Mouse (Mus musculus): ENCODE results near the gene Phyh. TPM values are rescaled to one million over a fixed set of nuclear protein-coding genes. Genes with fewer than 3 reads are reported as not detected.

The Phyh gene
- polyA plus RNA-seq (2014; fragmentation: Nextera tagmentation; extraction: Ambion mirVana): 42.1 and 45.1 TPM in 2 replicates

DNA sequence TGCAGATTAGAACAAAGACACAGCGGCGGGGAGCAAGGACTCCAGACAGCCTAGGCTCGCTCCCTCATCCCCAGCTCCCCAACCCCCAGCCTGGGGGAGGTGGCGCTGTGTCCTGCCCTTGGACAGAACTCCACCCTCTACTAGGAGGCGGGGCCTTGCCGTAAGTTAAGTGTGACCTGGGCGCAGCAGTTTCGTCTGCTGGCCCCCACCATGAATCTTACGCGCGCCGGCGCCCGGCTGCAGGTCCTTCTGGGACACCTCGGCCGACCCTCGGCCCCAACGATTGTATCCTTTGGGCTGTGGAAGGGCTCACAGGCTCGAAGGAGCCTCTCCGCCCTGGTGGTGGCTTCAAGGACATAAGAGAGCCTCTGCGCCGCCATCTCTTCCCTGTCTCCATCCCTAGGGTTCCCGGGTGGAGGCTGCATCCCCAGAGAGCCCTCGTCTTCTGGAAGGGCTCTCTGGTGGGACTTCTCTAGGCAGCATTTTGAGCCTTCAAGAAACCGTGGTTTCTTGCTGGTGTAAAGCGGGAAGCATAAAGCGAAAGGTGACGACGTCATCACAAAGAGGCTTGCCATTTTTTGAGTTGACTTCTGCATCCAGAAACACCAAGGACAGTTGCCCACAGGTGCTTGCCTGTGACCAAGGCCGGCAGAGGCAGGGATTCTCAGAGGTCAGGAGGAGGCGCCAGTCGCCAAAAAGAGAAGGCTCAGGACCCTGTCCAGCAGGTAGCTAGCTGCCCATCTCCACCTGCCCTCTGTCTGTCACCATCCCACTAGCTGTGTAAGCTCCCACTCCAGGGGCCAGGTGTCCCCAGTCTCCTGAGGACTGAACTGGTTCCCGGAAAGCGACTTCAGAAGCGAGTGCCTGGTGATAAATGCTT is at the start of gene Phyh:
Gene Phyh, plus strand, starts transcription at position 160 of the 880 bp plus-strand sequence.
- no peaks in the 10 kb centered on the region for H3K9me3 ChIP-seq (ENCODE audit: control insufficient read depth, low read length)
- DNase-seq (ENCODE audit: low spot score) (peak; percentile 82), ATAC-seq (replicated peaks; ENCODE audit: low FRiP score) (peak; percentile 96)
- peak within 1 kb of the TSS; percentile 79 for H3K9ac ChIP-seq (ENCODE audit: low read depth, low read length)
- H3K27me3 ChIP-seq (replicated peaks; ENCODE audit: control insufficient read depth, insufficient read depth, low read length): no peaks in the 10 kb centered on the region
- H3K4me1 ChIP-seq (replicated peaks; ENCODE audit: control insufficient read depth, insufficient read depth, low read length): peaks cover 11% of the 10 kb centered on the region
- H3K4me2 ChIP-seq: peak within 1 kb of the TSS; percentile 96
- no peaks in the 10 kb centered on the region for H3K36me3 ChIP-seq (ENCODE audit: control insufficient read depth, insufficient read depth, low read length)
- peak within 1 kb of the TSS; percentile 38 for H3K27ac ChIP-seq (ENCODE audit: low read depth, low read length)
- 7% methylated on average over 35 of the region's 35 CpGs for WGBS
- H3K4me3 ChIP-seq (ENCODE audit: low read depth, low read length): peak within 1 kb of the TSS; percentile 72

DNA sequence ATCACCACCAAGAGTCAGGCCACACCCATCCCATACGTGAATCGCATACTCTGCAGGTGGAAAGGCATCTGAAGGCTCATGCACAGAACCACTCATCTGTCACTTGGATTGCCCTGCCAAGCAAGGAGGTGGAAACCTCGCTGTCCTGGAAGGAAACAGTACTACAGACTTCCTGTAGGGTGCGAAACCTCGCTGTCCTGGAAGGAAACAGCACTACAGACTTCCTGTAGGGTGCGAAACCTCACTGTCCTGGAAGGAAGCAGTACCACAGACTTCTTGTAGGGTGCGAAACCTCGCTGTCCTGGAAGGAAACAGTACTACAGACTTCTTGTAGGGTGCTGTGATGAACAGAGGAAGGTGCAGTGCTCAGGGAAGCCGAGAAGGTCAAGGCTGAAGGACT is 46.1 kb upstream of the Phyh start:
- ATAC-seq (replicated peaks; ENCODE audit: low FRiP score): no peak
- DNase-seq (ENCODE audit: low spot score): no peak
- WGBS: 47% methylated on average over 9 of the region's 9 CpGs
- Histone ChIP-seq H3K4me1 (replicated peaks; ENCODE audit: control insufficient read depth, insufficient read depth, low read length) (no peaks in the 10 kb centered on the region), H3K9ac (ENCODE audit: low read depth, low read length) (no peak overlapping the region), H3K4me2 (no peak overlapping the region), H3K4me3 (ENCODE audit: low read depth, low read length) (no peak overlapping the region), H3K27me3 (replicated peaks; ENCODE audit: control insufficient read depth, insufficient read depth, low read length) (no peaks in the 10 kb centered on the region), H3K9me3 (ENCODE audit: control insufficient read depth, low read length) (no peaks in the 10 kb centered on the region), H3K27ac (ENCODE audit: low read depth, low read length) (no peak overlapping the region), H3K36me3 (ENCODE audit: control insufficient read depth, insufficient read depth, low read length) (no peaks in the 10 kb centered on the region)

DNA sequence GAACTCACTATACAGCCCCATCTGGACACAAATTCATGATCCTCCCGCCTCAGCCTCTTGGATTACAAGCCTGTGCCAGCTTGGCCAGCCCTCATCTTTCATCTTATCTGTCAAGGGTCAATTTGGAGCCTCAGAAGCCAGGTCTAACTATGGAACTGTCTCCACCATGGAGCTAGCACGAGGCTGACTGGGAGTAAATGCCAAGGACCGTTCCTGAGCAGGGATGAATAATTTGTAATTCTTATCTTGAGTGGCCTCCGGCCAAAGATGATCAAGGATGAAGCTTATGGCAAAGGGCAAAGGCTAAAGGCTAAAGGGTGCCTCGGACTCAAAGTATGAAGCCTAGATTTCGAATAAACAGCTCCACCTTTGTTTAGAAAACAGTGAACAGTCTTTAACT is 45.5 kb upstream of the Phyh start:
- Histone ChIP-seq H3K9me3 (ENCODE audit: control insufficient read depth, low read length) (no peaks in the 10 kb centered on the region), H3K4me2 (no peak overlapping the region), H3K4me3 (ENCODE audit: low read depth, low read length) (no peak overlapping the region), H3K27me3 (replicated peaks; ENCODE audit: control insufficient read depth, insufficient read depth, low read length) (no peaks in the 10 kb centered on the region), H3K9ac (ENCODE audit: low read depth, low read length) (no peak overlapping the region), H3K4me1 (replicated peaks; ENCODE audit: control insufficient read depth, insufficient read depth, low read length) (no peaks in the 10 kb centered on the region), H3K36me3 (ENCODE audit: control insufficient read depth, insufficient read depth, low read length) (no peaks in the 10 kb centered on the region), H3K27ac (ENCODE audit: low read depth, low read length) (no peak overlapping the region)
- no peak for ATAC-seq (replicated peaks; ENCODE audit: low FRiP score)
- no peak for DNase-seq (ENCODE audit: low spot score)
- 57% methylated on average over 6 of the region's 6 CpGs for WGBS

DNA sequence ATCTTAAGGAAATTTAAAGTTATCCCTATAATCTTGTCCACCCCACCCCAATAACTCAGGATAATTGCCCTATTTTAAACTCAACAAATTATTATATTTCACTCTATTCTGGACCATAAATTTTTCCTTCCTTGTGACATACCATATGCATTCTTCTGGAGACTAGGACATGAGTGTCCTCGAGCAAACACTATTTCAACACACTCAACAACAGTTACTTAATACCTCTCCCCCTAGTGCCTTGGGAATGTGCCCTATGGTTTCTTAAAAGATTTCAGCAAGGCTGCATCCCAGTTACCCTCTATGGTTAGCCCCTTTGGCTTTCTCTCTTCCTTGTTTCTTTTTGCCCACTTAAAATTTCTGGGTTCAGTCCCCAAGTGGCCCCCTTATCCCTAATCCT is 43.7 kb upstream of the Phyh start:
- Histone ChIP-seq H3K9me3 (ENCODE audit: control insufficient read depth, low read length) (no peaks in the 10 kb centered on the region), H3K27ac (ENCODE audit: low read depth, low read length) (no peak overlapping the region), H3K9ac (ENCODE audit: low read depth, low read length) (no peak overlapping the region), H3K36me3 (ENCODE audit: control insufficient read depth, insufficient read depth, low read length) (no peaks in the 10 kb centered on the region), H3K4me3 (ENCODE audit: low read depth, low read length) (no peak overlapping the region), H3K4me1 (replicated peaks; ENCODE audit: control insufficient read depth, insufficient read depth, low read length) (no peaks in the 10 kb centered on the region; the same call in 1 of the 2 replicates), H3K27me3 (replicated peaks; ENCODE audit: control insufficient read depth, insufficient read depth, low read length) (no peaks in the 10 kb centered on the region), H3K4me2 (no peak overlapping the region)
- WGBS: 50% methylated on average over 1 of the region's 1 CpGs
- ATAC-seq (replicated peaks; ENCODE audit: low FRiP score) (no peak), DNase-seq (ENCODE audit: low spot score) (no peak)

DNA sequence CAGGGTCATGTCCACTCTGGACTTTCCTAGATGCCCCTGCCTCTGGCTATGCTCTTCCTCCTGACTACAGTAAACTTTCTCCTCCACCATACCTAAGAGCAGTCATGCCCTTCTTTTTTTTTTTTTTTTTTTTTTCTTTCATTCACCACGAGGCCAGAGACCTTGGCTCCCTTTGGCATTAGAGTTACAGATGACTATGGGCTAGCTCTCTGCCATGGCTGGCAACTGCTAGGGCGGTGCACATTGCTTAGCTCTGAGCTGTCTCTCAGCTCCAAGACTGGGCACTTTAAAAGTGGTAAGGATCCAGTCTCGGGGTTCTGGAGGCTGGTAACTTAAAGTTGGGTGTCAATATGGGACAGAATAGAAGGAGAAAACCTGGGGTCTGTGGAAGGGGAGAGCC is 42.7 kb upstream of the Phyh start:
- ATAC-seq (replicated peaks; ENCODE audit: low FRiP score) (no peak), DNase-seq (ENCODE audit: low spot score) (no peak)
- no peaks in the 10 kb centered on the region for H3K36me3 ChIP-seq (ENCODE audit: control insufficient read depth, insufficient read depth, low read length)
- H3K9ac ChIP-seq (ENCODE audit: low read depth, low read length): no peak overlapping the region
- H3K9me3 ChIP-seq (ENCODE audit: control insufficient read depth, low read length): no peaks in the 10 kb centered on the region
- no peaks in the 10 kb centered on the region for H3K27me3 ChIP-seq (replicated peaks; ENCODE audit: control insufficient read depth, insufficient read depth, low read length)
- peaks cover 4% of the 10 kb centered on the region; the same call in 1 of the 2 replicates for H3K4me1 ChIP-seq (replicated peaks; ENCODE audit: control insufficient read depth, insufficient read depth, low read length)
- H3K4me2 ChIP-seq: no peak overlapping the region
- 55% methylated on average over 3 of the region's 3 CpGs for WGBS
- H3K4me3 ChIP-seq (ENCODE audit: low read depth, low read length): no peak overlapping the region
- no peak overlapping the region for H3K27ac ChIP-seq (ENCODE audit: low read depth, low read length)

DNA sequence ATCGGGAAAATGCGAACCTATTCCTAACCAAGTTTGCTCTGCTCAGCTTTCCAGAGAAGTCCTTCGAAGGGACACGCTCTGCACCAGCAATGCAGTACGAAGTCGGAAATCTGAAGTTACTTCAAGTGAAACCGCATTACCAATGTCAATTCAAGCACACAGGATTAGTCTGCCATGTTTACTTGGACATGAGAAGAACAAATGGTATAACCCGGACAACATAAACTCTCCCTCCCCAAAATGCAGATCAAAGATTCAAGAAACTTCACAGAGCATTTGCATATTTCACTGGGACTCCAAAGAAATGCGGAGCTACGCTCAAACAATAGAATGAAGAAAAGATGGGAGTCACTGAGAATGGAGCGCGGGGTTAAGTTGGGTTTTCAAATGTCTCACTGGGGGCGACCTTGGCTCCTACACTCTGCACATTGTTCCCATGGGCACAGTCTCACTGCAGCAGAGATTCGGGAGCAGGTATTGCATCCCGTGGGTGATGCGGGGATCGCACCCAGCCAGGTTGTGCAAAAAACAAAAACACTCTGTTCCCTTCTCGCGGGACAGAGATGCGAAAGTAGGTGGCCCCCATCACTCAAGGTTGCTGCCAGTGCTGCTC is 38.0 kb upstream of the Phyh start:
- Histone ChIP-seq H3K36me3 (ENCODE audit: control insufficient read depth, insufficient read depth, low read length) (no peaks in the 10 kb centered on the region; the same call in 1 of the 2 replicates), H3K27ac (ENCODE audit: low read depth, low read length) (peak overlapping the region; percentile 94), H3K9ac (ENCODE audit: low read depth, low read length) (peak overlapping the region; percentile 97), H3K4me1 (replicated peaks; ENCODE audit: control insufficient read depth, insufficient read depth, low read length) (peaks cover 13% of the 10 kb centered on the region; the same call in 1 of the 2 replicates), H3K9me3 (ENCODE audit: control insufficient read depth, low read length) (no peaks in the 10 kb centered on the region), H3K4me3 (ENCODE audit: low read depth, low read length) (peak overlapping the region; percentile 89), H3K27me3 (replicated peaks; ENCODE audit: control insufficient read depth, insufficient read depth, low read length) (no peaks in the 10 kb centered on the region), H3K4me2 (peak overlapping the region; percentile 87)
- WGBS: 5% methylated on average over 20 of the region's 20 CpGs
- ATAC-seq (replicated peaks; ENCODE audit: low FRiP score) (peak; percentile 24; the same call in 1 of the 2 replicates), DNase-seq (ENCODE audit: low spot score) (no peak)

DNA sequence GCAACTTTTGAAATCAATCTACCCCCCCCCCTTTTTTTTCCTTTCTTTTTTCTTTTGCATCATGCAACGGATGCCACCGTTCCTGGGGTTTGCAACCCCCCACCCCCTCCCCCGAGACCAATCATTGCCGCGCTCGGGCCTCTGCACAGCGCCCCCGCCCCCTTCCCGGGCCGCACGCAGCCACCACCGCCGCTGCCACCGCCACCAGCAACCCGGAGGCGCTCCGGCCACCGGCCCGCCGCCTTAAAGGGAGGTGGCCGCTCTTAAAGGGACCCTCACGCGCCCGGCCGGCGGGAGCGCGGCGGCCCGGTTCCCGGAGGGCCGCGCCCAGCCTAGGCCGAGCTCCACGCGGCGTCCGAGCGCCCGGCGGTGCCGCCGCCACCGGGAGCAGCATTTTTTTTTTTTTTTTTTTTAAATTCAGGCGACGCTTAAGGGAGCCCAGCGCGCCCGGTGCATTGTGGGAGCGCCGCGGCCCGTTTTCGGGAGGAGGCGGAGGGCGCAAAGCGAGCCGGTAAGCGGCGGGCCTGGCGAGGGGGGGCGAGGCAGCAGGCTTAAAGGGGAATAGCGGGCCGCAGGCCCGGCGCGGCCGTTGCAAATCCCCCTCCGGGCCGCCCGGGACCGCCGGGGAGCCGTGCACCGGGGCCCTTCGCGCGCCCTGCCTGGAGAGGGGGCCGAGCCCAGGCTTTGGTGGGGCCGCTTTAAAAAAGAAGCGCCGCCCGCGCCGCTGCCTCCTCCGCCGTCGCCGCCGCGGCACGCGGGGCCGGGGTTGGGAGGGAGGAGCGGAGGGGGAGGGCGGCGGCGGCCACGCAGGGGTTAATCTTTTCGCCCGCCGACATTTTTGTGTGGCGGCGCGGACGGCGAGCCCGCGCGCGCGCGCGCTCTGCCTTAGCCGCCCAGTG is 37.2 kb upstream of the Phyh start, which contains the start of gene Sephs1:
Gene Sephs1, plus strand, starts transcription at position 215 of the 899 bp plus-strand sequence.
- Histone ChIP-seq H3K4me2 (peak within 1 kb of the TSS; percentile 87), H3K27ac (ENCODE audit: low read depth, low read length) (peak within 1 kb of the TSS; percentile 94), H3K4me1 (replicated peaks; ENCODE audit: control insufficient read depth, insufficient read depth, low read length) (peaks cover 13% of the 10 kb centered on the region; the same call in 1 of the 2 replicates), H3K4me3 (ENCODE audit: low read depth, low read length) (peak within 1 kb of the TSS; percentile 89), H3K9me3 (ENCODE audit: control insufficient read depth, low read length) (no peaks in the 10 kb centered on the region), H3K27me3 (replicated peaks; ENCODE audit: control insufficient read depth, insufficient read depth, low read length) (no peaks in the 10 kb centered on the region), H3K9ac (ENCODE audit: low read depth, low read length) (peak within 1 kb of the TSS; percentile 97), H3K36me3 (ENCODE audit: control insufficient read depth, insufficient read depth, low read length) (peaks cover 7% of the 10 kb centered on the region)
- peak; percentile 87 for DNase-seq (ENCODE audit: low spot score)
- ATAC-seq (replicated peaks; ENCODE audit: low FRiP score): peak; percentile 85
- WGBS: under 1% methylated on average over 92 of the region's 115 CpGs

DNA sequence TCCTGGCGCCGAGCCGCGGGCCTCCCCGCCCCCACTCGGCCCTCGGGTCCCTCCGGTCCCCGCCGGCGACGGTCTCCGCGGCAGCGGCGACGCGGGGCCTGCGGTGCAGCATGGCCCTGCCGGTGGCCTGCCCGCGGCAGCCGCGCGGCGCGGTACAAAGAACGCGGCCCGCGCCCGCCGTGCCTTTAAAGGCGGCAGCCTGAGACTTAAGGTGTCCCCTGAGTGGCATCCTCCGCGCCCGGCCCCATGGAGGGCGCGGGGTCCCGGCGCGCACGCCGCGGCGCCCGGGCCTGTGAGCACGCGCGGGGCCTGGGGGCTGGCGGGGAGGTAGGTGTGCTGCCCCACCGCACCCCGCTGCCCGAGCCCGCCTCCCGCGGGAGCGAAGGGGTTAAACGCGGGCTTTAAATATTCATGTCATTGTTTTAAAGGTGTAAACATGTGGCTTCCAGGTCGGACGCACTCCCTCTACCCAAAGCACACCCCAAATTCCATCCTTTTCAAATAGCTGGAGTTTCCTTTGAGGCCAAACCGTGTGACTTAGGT is 36.5 kb upstream of the Phyh start:
- H3K27me3 ChIP-seq (replicated peaks; ENCODE audit: control insufficient read depth, insufficient read depth, low read length): no peaks in the 10 kb centered on the region
- peak; percentile 63 for ATAC-seq (replicated peaks; ENCODE audit: low FRiP score)
- WGBS: under 1% methylated on average over 60 of the region's 63 CpGs
- peak overlapping the region; percentile 89 for H3K4me3 ChIP-seq (ENCODE audit: low read depth, low read length)
- DNase-seq (ENCODE audit: low spot score): peak; percentile 74
- peak overlapping the region; percentile 87 for H3K4me2 ChIP-seq
- H3K36me3 ChIP-seq (ENCODE audit: control insufficient read depth, insufficient read depth, low read length): peaks cover 13% of the 10 kb centered on the region
- no peaks in the 10 kb centered on the region for H3K9me3 ChIP-seq (ENCODE audit: control insufficient read depth, low read length)
- H3K27ac ChIP-seq (ENCODE audit: low read depth, low read length): peak overlapping the region; percentile 94
- peaks cover 13% of the 10 kb centered on the region; the same call in 1 of the 2 replicates for H3K4me1 ChIP-seq (replicated peaks; ENCODE audit: control insufficient read depth, insufficient read depth, low read length)
- H3K9ac ChIP-seq (ENCODE audit: low read depth, low read length): peak overlapping the region; percentile 97

All from liver, embryonic 11.5 days (tissue).